Mouse (Mus musculus) myocyte (in vitro differentiated cells): Measurements from ENCODE around the gene Cerk.

Source experiments
- CEBPB ChIP-seq: IDR thresholded peaks from 2 replicates; pipeline ENCODE4 v1.6.1; 2011; ENCODE audit warnings: mild to moderate bottlenecking, moderate library complexity; ENCODE audit not compliant: poor library complexity, insufficient read depth, severe bottlenecking
- E2F4 ChIP-seq: IDR thresholded peaks from one replicate; pipeline ENCODE4 v1.6.1; 2011; ENCODE audit warnings: mild to moderate bottlenecking, control low read depth, moderate library complexity; ENCODE audit not compliant: insufficient read depth
- MYOG ChIP-seq, 3 experiments: IDR thresholded peaks; one replicate each; pipeline ENCODE4 v1.6.1; 2011; ENCODE audit warnings: control low read depth in 2 of 3, low read depth in 2 of 3, mild to moderate bottlenecking in 2 of 3; ENCODE audit not compliant: insufficient read length in 2 of 3, control insufficient read depth in 1 of 3, insufficient read depth in 1 of 3
- POLR2A ChIP-seq: IDR thresholded peaks from one replicate; pipeline ENCODE4 v1.6.1; 2011; ENCODE audit warnings: low read depth, mild to moderate bottlenecking, control low read depth, moderate library complexity; ENCODE audit not compliant: insufficient read length
- REST ChIP-seq: IDR thresholded peaks from one replicate; pipeline ENCODE4 v1.6.1; 2011; ENCODE audit warnings: mild to moderate bottlenecking, control low read depth, moderate library complexity; ENCODE audit not compliant: insufficient read depth, insufficient read length
- TCF12 ChIP-seq: IDR thresholded peaks from one replicate; pipeline ENCODE4 v1.6.1; 2011; ENCODE audit warnings: mild to moderate bottlenecking, control low read depth; ENCODE audit not compliant: poor library complexity, insufficient read depth, severe bottlenecking
- USF1 ChIP-seq: IDR thresholded peaks from one replicate; pipeline ENCODE4 v1.6.1; 2011; ENCODE audit warnings: low read depth, mild to moderate bottlenecking, control low read depth, moderate library complexity

DNA sequence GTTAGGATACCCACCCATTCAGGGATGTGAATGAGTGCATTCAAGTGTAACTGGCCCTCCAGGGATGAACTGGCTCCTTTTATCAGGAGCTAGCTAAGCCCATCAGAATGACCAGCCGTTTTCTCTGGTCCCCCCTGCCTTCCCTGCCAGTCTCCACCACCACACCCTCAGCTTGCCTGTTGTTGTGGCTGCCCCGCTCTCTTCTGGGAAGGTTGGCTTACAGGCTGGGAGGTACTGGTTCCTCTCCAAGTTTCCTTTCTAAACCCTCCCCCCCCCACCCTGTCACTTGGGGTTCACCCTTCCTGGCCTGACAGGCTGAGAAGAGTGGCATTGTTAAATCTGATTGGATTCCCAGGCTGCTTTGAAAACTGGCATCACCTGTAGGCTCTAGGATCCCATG is 88.1 kb downstream of the Cerk start:
- TF ChIP-seq CEBPB (no peak), E2F4 (no peak), POLR2A (no peak), MYOG (IDR thresholded peaks at IDR 0.05; ENCODE audit: control insufficient read depth in 1 of 3, insufficient read depth in 1 of 3, insufficient read length in 2 of 3, low read depth in 2 of 3) (no peak), USF1 (no peak), REST (no peak), TCF12 (no peak)
